Mouse (Mus musculus) neural tube, embryonic 10.5 days (tissue): ENCODE measurements around the gene Fam178b.
"Not testable (repeated sequence)": the region's sequence is repeated elsewhere in the genome, so short reads cannot be mapped to it uniquely, and the experiment has no call there.

Experiments used
- DNase-seq: peaks from one replicate; pipeline ENCODE4 v3.0.0-alpha.2; 2017; ENCODE audit warnings: low spot score; ENCODE audit errors: extremely low spot score

Gene Fam178b

GRCm38 (mm10) chr1:36546888-36547471 lies 136.0 kb downstream of the Fam178b start, which contains the start of gene Ankrd39:
Gene Ankrd39, minus strand, starts transcription at chr1:36547445.
- DNase-seq: peak; percentile 94

- no peak for DNase-seq
Measured at GRCm38 (mm10) chr1:36545845-36546600, 137.0 kb downstream of the Fam178b start.

- DNase-seq: no peak
Measured at GRCm38 (mm10) chr1:36545382-36545781, 137.6 kb downstream of the Fam178b start.

GRCm38 (mm10) chr1:36542925-36543324 lies 140.1 kb downstream of the Fam178b start:
- no peak for DNase-seq

- DNase-seq: no peak
Measured at GRCm38 (mm10) chr1:36541844-36542243, 141.1 kb downstream of the Fam178b start.

GRCm38 (mm10) chr1:36540807-36541206 lies 142.2 kb downstream of the Fam178b start:
- no peak for DNase-seq

- no peak for DNase-seq
Measured at GRCm38 (mm10) chr1:36540132-36540531, 142.9 kb downstream of the Fam178b start.

- no peak for DNase-seq
Measured at GRCm38 (mm10) chr1:36539186-36539585, 143.8 kb downstream of the Fam178b start, which contains the start of gene Gm42417. Gene Gm42417, minus strand, starts transcription at chr1:36539429.

- no peak for DNase-seq
Measured at GRCm38 (mm10) chr1:36538727-36539126, 144.3 kb downstream of the Fam178b start.

- not testable (repeated sequence) for DNase-seq
Measured at GRCm38 (mm10) chr1:36536783-36537182, 146.2 kb downstream of the Fam178b start, which contains the start of gene Ankrd23. Gene Ankrd23, minus strand, starts transcription at chr1:36536883.

- no peak for DNase-seq
Measured at GRCm38 (mm10) chr1:36536397-36536728, 146.6 kb downstream of the Fam178b start.

GRCm38 (mm10) chr1:36535477-36536396 lies 147.2 kb downstream of the Fam178b start:
- no peak for DNase-seq

GRCm38 (mm10) chr1:36534595-36535058 lies 148.4 kb downstream of the Fam178b start:
- DNase-seq: no peak

- no peak for DNase-seq
Measured at GRCm38 (mm10) chr1:36533546-36533945, 149.4 kb downstream of the Fam178b start.

GRCm38 (mm10) chr1:36531461-36531860 lies 151.5 kb downstream of the Fam178b start:
- no peak for DNase-seq

GRCm38 (mm10) chr1:36530962-36531361 lies 152.0 kb downstream of the Fam178b start:
- DNase-seq: no peak

- no peak for DNase-seq
Measured at GRCm38 (mm10) chr1:36530485-36530884, 152.5 kb downstream of the Fam178b start.

GRCm38 (mm10) chr1:36529875-36530274 lies 153.1 kb downstream of the Fam178b start:
- DNase-seq: no peak

- no peak for DNase-seq
Measured at GRCm38 (mm10) chr1:36529274-36529673, 153.7 kb downstream of the Fam178b start.

GRCm38 (mm10) chr1:36528351-36528750 lies 154.6 kb downstream of the Fam178b start:
- no peak for DNase-seq

- DNase-seq: no peak
Measured at GRCm38 (mm10) chr1:36526903-36527302, 156.1 kb downstream of the Fam178b start.

- no peak for DNase-seq
Measured at GRCm38 (mm10) chr1:36525774-36526173, 157.2 kb downstream of the Fam178b start.
